Mouse (Mus musculus) brain, embryonic 18.5 days (tissue): Measurements from ENCODE around the gene Trim56.
A peak's percentile ranks its signal among the peaks of the same experiment; 100 is the strongest.
"Not testable (repeated sequence)": the region's sequence is repeated elsewhere in the genome, so short reads cannot be mapped to it uniquely, and the experiment has no call there.

Experiments
- DNase-seq: peaks from one replicate; pipeline ENCODE4 v3.0.0-alpha.2; 2012; ENCODE audit warnings: low read depth, low spot score

Trim56 gene

DNA sequence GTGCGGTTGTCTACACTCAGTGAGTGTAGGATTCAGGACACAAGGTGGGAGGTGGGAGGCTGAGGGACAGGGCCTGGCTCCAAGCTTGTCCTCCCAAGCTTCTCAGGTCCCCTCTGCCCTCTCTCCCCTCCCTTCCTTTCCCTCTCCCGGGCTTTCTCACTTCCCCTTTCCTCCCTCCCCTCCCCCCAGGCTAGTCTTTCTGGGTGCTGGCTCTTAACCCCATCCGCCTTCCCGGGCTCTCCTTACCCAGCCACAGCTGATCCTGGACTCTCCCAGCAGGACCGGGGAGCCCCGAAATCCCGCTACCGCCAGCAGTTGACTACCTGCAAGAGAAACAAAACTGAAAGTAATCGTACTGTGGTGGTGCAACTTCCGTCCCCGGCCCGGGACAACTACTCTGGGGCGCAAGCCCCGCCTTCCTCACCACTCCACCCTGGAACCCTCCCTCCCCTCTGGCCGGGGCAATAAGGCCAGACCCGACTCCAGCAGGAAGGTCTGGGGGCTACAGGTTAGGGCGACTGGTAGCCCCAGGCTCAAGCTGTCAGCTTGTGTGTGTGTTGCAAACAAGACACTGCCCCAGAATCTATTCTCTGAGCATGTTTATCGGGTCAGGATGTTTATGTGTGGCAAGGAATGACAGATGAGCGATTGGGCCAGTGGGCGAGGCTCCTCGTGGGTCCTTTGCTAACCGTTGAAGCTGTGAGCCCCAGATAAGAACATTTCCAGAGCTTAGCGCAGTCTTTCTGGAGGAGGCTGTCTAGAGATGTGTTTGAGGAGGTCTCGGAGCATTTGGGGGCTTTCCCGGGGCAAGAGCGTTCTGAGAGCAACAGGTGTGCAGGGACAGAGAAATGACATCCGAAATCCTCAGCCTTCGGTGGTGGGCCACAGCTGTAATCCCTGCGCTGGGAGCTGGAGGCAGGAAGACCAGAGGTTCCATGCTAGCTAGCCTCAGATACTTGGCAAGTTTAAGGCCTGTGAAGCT lies at the start of gene Trim56:
Trim56 (minus strand) TSS at position 344 of the 982 bp plus-strand sequence.
- no peak for DNase-seq

DNA sequence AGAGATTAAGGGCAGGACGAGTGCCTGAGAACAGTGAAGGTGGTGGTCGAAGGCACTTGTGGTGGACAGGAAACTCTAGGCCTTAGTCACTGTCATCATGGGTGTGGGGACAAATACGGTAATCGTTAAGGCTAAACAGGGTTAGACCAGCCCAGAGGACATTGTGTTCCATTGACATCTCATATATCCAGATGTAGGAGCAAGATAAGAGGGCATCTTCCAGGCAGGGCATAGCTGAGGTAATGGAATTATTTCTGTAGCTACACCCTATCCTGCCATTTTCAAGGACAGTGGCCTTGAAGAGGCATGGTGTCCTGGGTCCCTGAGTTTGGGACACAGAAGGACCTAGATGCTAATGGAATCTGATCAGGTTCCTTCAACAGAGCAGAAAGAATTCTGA lies 45.8 kb upstream of the Trim56 start:
- DNase-seq = no peak

DNA sequence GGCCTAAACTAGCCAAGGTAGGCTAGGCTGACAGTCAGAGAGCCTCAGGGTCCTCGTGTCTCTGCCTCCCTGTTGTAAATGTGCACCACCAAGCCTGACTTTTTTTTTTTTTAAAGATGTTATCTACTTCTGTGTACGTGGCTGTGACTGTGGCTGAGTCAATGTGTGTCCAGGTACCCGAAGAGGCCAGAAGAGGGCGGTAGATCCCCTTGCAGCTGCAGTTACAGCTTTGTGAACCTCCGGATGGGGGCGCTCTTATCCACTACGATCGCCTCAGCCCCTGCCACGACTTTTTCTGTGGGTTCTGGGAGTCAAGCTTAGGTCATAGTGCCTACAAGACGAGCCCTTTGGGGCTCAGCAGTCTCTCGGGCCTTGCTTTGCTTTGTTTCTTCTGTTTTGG lies 43.5 kb upstream of the Trim56 start:
- no peak for DNase-seq

DNA sequence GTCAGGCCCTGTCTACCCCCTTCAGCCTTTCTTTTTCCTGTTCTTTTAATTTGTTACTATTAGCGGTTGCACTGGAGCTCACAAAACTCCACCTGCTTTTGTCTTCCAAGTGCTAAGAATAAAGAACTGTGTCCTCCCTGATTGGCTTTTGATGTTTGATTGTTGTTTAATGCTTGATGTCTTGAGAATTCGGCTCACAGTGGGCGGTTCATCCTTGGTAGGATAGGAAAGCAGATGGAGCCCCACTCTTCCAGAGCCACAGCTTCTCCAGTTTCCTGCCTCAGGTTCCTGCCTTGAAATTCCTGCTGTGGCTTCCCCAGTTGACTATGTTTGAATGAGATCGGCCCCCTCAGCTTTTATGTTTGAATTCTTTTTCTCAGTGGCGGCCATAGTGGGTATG lies 37.3 kb upstream of the Trim56 start:
- no peak for DNase-seq

DNA sequence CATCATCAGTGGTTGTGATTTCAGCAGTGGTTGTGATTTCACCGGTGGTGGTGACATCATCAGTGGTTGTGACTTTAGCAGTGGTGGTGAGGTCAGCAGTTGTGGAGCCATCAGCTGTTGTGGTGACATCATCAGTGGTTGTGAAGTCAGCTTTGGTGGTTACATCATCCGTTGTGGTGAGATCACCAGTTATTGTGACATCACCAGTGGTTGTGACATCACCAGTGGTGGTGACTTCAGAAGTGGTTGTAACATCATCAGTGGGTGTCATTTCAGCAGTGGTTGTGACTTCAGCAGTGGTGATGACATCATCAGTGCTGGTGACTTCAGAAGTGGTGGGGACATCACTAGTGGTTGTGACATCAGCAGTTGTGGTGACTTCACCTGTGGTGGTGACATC lies 36.6 kb upstream of the Trim56 start:
- DNase-seq = no peak

DNA sequence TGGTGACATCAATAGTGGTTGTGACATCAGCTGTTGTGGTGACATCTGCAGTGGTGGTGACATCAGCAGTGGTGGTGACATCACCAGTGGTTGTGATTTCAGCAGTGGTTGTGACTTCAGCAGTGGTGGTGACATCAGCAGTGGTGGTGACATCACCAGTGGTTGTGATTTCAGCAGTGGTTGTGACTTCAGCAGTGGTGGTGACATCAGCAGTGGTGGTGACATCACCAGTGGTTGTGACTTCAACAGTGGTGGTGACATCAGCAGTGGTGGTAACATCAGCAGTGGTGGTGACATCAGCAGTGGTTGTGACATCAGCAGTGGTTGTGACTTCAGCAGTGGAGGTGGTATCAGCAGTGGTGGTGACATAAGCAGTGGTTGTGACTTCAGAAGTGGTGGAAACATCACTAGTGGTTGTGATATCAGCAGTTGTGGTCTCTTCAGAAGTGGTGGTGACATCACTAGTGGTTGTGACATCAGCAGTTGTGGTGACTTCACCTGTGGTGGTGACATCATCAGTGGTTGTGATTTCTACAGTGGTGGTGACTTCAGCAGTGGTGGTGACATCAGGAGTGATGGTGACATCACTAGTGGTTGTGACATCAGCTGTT lies 33.4 kb upstream of the Trim56 start, which contains the start of gene Muc3:
Muc3 (minus strand) TSS at position 51 of the 611 bp plus-strand sequence.
- not testable (repeated sequence) for DNase-seq

DNA sequence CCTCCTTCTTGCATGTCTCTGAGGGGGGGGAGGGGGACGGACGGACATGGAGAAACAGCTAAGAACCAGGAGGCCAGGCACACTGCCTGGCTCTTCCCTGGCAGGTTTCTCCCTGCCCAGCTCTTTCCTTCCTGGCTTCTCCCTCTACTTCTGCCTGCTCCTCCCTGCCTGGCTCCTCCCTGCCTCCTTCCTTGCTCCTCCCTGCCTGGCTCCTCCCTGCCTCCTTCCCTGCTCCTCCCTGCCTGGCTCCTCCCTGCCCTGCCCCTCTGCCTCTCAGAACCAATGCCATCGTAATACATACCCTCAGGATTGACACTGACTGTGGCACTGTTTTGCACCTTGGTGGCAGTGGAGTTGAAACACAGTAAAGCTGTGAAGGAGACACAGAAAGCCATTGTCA lies 24.8 kb upstream of the Trim56 start:
- DNase-seq = no peak

DNA sequence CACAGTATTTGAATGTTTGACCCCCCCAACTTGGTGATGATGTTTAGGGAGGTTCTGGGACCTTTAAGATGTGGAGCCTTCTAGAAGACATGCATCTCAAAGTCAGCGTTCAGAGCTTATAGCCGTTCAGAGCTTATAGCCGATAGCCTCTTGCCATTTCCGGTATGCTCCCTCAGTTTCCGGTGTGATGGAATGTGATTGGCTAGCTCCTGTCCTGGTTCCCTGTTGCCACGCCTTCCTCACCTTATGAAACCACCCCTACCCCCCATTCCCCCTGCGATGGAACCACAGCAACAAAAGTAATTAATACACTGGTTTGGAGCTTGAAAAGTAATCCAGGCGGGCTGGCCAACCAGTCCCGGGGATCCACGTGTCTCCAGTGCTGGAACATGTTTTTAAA lies 23.0 kb upstream of the Trim56 start:
- DNase-seq = no peak

DNA sequence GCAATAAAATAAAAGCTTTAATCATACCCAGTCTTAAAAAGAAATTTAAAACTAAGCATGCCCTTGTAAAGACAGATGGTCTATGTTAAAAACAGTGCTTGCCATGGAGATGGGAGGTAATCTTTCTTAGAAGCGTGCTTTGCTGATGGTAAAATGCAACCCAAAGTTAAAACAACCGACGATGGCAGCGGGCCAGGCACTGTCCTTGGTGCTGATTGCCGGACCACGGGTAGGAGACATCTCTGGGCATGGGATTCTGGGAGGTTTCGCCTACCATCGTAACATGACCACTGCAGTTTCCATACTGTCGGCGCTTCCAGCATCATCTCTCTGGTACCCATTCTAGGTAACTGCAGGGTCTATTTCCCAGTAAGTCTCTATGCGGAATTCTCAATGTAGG lies 18.9 kb upstream of the Trim56 start:
- no peak for DNase-seq

DNA sequence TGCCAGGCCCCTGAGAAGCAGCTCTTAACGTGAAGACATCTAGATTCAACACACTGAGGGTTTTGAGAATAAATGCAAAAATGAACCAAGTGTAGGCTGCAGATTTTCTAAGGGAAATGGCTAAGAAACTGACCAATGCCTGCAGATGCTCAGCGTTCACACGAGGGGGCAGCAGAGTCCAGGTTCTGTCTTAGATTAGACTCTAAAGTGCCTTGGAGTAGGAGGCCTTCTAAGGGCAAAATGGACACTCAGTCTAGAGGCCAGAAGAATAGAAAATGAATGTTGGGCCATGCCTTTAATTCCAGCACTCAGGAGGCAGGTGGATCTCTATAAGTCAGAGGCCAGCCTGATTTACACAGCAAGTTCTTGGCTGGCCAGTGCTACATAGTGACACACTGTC lies 15.5 kb upstream of the Trim56 start:
- DNase-seq = peak; percentile 26

DNA sequence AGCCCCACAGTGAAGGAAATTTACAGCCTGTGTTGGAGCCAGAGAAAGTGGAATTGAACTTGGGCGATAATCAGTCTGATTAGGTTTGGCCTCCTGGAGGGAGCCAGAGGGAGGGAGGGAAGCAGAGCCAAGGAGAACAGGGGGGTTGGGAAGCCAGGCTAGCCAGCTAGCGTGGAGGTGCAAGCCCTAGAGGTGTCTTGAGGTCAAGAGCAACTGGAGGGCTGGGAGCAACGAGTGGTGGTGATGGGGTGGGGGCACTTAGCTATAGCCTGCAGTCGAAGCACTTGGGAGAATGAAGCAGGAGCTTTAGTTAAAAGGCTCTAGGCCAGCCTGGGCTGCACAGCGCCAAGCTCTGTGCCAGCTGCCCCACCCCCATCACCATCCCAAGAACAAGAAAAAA lies 13.3 kb upstream of the Trim56 start:
- DNase-seq = no peak

DNA sequence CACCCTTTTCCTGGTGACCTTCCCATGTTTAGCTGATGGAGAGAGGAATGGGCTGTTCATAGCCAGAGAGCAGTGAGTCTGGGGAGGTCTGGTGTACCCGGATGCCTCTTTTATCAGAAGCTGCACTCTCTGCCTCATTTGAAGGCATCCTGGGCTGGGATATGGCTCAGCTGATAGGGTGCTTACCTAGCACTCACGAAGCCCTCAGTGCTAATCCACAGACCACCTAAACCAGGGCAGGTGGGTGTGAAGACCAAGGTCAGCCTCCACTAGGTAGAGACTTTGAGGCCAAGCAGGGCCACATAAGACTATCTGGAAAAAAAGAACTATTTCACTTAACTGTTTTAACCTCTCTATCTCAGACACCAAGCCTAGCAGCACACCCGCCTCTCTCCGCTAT lies 7.5 kb upstream of the Trim56 start:
- DNase-seq = no peak

DNA sequence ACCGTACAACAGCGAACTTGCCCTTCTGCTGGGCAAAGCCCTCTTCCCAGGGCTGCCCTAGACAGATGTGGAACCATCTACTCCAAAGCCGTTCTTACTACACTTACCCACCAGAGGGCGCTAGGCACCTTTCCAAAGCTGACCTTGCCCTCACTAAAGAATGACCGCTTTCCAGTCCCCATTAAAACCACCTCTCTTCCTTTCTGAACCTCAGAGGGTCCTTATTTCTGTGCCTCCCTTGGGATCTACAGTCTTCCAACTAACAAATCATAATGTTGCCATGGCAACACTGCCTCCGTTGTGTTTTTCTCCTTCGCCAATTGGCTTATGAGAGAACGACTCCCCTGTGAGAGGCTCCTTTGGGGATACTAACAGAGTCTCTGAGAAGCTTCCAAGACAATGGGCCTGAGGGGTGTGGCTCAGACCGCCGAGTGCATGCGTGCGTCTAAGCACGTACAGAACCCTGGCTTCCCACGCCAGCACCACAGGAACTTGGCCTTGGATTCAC lies 6.7 kb upstream of the Trim56 start:
- DNase-seq = peak; percentile 82

DNA sequence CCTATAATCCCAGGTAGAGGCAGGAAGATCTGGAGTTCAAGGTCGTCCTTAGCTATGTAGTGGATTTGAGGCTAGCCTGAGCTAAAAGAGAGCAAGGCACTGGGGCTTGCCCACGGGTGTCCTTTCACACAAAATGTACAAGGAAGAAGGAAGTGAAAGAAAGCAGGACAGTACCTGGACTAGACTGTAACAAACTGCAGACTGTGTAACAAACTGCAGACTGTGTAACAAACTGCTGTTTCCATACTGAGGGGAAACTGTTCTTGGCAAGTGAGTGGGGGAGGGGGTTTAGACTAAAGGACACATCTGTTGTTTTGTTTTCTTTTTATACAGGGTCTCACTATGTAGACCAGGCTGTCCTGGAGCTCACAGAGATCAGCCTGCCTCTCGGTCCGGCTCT lies 5.3 kb upstream of the Trim56 start:
- no peak for DNase-seq

DNA sequence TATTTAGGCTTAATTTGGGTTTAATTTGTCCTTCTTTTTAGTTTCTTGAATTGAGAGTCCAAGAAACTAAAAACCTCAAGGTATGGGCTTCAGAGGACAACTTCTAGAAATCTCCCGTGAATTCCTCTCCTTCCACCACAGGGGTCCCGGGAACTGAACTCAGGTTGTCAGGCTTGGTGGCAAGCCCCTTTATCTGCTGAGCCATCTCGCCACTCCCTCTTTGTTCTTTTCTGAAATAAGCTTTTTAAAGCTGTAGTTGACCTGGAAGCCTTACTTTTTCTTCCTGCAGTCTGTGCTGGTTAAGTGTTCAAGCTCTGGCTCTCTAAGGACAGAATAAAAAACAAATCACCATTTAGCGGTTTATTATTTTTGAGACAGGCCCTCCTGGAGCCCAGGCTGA lies 2.9 kb upstream of the Trim56 start:
- no peak for DNase-seq

DNA sequence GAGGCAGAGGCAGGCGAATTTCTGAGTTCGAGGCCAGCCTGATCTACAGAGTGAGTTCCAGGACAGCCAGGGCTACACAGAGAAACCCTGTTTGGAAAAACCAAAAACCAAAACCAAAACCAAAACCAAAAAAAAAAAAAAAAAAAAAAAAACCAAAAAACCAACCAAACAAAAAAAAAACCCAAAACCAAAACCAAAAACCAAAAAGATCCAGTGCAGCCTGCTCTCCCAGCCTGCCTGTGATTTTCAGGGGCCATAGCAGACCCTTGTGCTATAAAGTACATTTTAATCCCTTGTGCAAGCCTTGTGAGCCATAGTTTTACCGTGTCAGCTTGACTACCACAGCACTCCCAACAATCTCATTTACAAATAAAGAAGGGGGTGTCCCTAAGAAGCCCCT lies 2.0 kb upstream of the Trim56 start:
- not testable (repeated sequence) for DNase-seq

DNA sequence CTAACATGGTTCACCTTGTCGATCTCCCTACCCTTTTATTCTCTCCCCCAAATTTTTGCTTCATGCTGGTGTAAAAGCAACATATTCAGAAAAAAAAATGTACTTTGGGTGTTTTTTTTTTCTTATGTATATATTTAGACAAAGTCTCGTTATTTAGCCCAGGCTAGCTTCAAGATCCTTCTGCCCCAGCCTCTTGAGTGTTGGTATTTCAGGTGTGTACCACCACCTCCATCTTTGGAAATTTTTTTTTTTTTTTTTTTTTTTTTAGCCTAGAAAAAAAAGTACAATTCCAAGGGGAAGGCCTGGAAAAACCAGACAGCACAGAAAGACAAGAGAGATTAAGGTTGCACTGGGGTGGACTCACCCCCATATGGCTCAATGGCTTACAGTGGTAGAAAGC lies 978 bp upstream of the Trim56 start:
- DNase-seq = no peak

DNA sequence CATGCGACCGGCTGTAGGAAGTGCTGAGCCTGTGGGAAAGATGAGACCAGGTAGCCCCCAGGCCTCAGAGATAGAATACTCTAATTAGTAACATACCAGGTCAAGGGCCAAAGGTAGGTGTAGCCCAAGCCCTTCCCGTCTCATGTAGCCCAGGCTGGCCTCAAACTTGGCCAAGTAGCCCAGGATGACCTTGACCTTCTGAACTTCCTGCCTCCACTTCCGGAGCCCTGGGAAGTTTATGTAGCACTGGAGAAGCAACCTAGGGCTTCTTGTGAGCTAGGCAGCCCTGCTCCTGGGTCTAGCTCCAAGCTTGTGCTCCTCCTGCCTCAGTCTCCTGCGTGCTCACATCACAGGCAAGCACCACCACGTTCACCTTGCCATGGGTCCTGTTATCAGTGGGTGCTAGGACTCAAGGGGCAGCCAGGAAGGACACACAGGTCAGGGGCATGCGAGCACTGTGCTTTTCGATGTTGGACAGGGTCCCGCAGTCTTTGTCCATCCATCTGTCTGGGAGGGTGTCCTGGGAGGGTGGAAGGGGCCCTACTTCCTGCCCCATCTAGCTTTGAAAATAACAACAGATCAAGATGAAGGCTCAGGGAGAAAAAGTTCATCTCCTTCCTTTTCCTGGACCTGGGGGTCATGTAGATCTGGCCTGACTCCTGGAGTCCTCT lies 983 bp downstream of the Trim56 start:
- no peak for DNase-seq

DNA sequence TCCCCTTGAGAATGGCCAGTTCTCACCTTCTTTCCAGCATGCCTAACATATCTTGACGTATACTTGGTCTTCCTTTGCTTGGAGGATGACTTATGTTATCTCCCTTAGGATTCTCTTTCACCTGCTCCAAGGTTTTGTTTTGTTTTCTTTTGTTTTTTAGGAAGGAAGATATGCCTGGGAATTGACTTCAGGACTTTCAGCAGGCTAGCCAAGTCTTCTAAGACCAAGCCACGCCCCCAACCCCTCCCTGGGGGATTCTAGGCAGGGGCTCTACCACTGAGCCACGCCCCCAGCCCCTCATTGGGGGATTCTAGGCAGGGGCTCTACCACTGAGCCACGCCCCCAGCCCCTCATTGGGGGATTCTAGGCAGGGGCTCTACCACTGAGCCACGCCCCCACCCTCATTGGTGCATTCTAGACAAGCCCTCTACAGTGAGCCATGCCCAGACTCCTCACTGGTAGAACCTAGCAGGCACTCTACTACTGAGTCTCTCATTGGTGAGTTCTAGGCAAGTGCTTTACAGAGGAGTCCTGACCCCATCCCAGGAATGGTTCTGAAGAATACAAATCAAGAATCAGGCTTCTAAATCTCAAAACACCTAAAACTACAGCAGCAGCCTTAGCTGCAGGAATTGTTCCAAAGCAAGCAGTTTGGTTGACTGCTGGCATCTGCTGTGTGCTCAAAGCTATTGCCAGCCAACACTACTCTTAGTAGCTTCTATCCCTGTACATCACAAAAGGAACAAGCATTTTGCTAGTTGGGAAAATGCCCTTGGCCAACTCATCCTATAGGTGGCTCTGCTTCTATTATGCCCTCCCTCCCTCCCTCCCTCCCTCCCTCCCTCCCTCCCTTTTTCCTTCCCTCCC lies 4.2 kb downstream of the Trim56 start:
- no peak for DNase-seq

DNA sequence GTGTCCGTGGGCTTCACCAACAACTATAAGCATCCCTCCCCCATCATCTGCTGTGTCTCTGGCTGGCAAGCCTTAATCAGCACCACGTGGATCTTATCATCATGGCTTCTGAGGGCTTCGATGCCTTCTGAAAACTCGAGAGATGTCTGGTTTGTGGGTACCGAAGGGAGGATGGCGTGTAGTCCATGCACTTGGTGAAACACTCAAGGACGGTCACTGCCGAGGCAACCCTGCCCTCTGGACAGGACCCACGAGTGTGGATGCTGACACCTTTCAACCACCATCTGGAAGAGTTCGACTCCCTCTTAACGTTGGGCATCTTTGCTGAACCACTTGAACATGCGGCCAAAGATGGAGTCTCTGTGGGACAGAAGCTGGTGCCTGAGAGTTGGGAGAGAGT lies 5.1 kb downstream of the Trim56 start:
- DNase-seq = no peak

DNA sequence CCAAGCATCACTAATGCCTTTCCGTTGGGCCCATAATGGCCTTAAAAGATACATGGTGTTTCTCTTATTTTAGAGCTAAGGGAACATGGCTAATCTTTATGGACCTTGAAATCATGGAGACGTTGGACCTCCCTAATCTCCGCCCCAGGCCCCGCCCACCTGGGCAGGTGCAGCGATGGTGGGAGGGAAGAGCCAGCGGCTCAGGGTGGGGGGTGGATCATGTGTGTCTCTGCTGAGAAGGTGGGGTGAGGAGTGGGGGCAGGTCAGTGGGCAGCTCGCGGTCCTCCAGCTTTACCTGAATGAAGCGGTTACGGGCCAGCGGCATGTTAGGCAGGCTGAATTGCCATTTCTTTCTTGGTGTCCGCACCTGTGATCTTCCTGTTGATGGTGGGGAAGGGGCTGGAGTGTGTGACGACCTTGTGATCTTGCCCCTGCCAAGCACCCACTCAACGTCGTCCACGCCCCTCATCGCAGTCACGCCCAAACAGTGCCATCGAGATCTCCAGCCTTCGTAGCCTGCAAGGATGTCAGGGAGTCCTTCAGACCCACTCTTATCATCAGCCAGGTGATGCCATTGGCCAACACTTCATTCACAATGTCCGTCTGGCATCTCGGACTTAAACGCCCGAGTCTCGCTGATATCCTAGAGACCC lies 5.9 kb downstream of the Trim56 start:
- no peak for DNase-seq
